Mouse (Mus musculus): ENCODE data around the gene Dnaic2.

The Dnaic2 gene

DNA sequence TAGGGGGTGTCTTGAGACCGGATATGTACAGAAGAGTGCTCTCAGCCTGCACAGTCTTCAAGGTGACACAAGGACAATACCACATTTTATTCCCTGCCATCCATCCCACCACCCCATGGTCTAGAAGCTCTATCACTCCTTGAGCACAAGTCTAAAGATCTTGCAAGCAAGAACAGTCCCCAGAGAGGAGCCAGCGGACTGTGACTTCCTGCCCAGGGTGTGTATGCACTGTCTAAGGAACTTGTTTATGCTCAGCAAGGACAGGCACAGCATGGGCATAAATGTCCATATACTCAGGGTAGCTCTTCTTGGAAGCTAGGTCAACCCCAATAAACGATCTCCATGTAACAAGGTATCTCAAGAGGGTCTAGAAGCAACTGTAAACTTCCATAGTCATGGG, 70.8 kb downstream of the Dnaic2 start:
- no peak for DNase-seq (ENCODE audit: inconsistent ontology term)

GRCm38 (mm10) chr11:114798624-114799023, 71.4 kb downstream of the Dnaic2 start, which contains the start of gene Gpr142:
Gene Gpr142 (plus strand): TSS chr11:114798924.
- DNase-seq (ENCODE audit: inconsistent ontology term) = no peak

DNA sequence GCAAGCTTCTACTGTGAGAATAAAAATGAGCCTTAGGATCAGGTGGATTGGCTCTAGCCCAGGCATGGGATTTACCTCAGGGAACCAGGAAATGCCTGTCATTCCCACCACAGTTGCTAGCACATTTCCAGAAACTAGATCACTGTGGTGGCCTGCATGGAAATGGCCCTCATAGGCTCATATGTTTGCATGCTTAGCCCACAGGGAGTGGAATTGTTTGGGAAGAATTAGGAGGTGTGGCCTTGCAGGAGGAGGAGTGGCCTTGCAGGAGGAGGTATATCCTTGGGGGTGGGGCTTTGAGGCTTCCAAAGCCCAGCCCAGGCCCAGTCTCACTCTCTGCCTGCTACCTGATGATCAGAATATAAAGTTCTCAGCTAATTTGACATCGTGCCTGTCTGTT, 74.7 kb downstream of the Dnaic2 start:
- DNase-seq (ENCODE audit: inconsistent ontology term) = no peak

DNA sequence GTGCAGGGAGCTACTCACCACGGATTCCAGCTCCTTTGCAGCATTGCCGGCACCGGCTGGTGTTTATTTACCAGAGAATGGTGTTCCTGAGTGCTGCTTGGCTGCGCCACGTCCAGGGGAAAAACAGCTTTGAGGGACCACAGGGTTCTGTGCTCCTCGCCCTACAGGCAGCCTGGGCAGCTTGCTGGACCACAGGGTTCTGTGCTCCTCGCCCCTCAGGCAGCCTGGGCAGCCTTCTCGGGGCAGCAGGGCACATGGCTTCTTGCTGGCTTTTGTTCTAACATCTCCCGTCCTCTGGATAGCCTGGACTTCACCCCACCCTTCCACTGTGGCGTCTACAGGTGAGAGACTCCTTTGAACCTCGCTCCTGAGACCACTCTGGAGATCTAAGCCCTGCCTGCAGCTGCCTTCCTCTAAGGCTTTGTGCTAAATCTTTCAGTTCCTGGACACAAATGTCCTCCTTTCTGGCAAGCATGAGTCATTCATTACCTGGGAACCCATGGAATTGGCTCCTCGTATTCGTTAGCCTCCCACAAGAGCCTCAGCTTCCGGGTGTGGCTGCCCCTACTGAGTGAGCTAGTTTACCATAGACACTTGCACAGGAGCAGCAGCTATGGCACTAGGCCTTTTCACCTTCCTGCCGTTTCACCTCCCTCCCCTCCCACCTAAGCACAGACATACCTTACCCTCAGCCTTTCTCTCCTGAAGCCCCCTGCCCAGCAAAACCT, 75.5 kb downstream of the Dnaic2 start:
- DNase-seq (ENCODE audit: inconsistent ontology term) = no peak

DNA sequence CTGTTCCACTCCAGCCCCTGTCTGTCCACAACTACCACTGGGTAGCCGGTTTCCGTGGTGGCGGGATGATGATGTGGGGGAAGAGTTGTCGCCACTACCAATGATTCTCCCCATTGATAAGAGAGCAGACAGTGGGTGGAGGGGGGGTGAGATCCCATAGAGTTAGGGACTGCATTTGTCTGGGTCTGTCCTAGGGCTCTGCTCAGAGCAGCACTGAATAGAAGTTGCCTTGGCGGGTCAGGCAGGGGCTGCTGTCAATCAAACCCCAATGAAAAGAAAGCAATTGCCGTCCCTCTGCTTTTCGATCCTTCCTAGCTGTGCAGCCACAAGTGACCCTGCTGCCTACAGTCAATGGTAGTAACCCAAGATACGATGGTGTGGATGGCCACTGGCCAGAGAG, 76.8 kb downstream of the Dnaic2 start:
- no peak for DNase-seq (ENCODE audit: inconsistent ontology term)

DNA sequence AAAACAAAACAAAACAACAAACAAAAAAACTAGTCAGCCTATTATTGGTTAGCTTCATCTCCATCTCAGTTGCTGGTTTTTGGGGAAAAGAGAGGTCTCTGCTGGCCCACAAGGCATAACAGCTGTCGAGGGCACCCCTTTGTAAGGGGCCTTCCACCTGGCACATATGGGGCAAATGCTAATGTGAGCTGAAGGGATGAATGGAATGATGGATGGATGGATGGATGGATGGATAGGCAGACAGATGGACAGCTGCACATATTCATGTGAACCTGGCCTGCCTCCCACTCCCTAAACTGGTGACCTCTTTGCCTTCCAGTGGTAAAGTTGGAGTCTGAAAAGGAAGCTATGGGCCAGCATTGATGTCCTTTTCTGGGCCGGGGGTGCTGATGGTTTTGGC, 79.8 kb downstream of the Dnaic2 start:
- no peak for DNase-seq (ENCODE audit: inconsistent ontology term)
